Mouse (Mus musculus) limb, embryonic 10.5 days (tissue): ENCODE data around the gene Kcnk15. TPM values are rescaled to one million over a fixed set of nuclear protein-coding genes. Genes with fewer than 3 reads are reported as not detected.

ENCODE experiments used
- DNase-seq: peaks from one replicate; pipeline ENCODE4 v3.0.0-alpha.2; 2017; ENCODE audit warnings: low spot score
- H3K27ac ChIP-seq: fragments of 300-500 bp; sonication (generic); 2 replicates; pipeline ENCODE4 v1.5.1; 2016; ENCODE audit warnings: mild to moderate bottlenecking
- H3K27me3 ChIP-seq: fragments of 300-500 bp; sonication (generic); 2 replicates; pipeline ENCODE4 v1.6.1; 2016; ENCODE audit warnings: low read depth, mild to moderate bottlenecking; ENCODE audit not compliant: poor library complexity, severe bottlenecking
- H3K36me3 ChIP-seq: fragments of 300-500 bp; sonication (generic); 2 replicates; pipeline ENCODE4 v1.6.1; 2016; ENCODE audit warnings: mild to moderate bottlenecking, moderate library complexity
- H3K4me1 ChIP-seq: fragments of 300-500 bp; sonication (generic); 2 replicates; pipeline ENCODE4 v1.6.1; 2016
- H3K4me3 ChIP-seq: fragments of 300-500 bp; sonication (generic); 2 replicates; pipeline ENCODE4 v1.5.1; 2016; ENCODE audit warnings: mild to moderate bottlenecking, moderate library complexity
- H3K9me3 ChIP-seq: fragments of 300-500 bp; sonication (generic); replicated peaks from 2 replicates; pipeline ENCODE4 v1.6.1; 2016; ENCODE audit warnings: mild to moderate bottlenecking
- WGBS: fragments of 180-500 bp; shearing (Covaris S2); methylation state at CpG from one replicate; pipeline ENCODE4 v1.1.7; 2016; 5-methylcytosine and 5-hydroxymethylcytosine counted together
- polyA plus RNA-seq: library from polyadenylated mRNA; unstranded; fragments of >200 nt; fragmentation: Nextera tagmentation; extraction: Ambion mirVana; gene quantifications from 2 replicates; pipeline ENCODE4 v1.2.1, GENCODE M21; 2016

Gene Kcnk15
- polyA plus RNA-seq, result not detected in 2 replicates

DNA sequence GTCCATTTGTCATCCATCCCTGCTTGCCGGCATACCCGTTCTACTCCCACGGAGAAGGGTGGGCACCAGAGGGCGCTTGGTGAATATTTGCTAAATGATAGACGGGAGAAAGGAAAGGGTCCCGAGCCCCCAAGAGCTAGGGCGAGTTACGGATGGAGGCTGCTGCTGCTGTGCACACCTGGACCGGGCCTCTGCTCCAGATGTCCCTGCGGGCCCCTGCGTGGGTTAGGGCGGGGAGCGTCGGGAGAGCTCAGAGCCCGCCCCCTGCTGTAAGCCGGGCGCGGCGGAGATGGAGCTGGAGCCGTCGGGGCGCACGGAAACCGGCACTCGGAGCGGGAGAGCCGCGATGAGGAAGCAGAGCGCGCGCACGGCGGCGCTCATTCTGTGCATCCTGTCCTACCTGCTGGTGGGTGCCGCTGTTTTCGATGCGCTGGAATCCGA lies at the start of gene Kcnk15:
Gene Kcnk15 (plus strand): TSS at position 191 of the 441 bp plus-strand sequence.
- Histone ChIP-seq H3K36me3 (no peaks in the 10 kb centered on the region), H3K4me3 (peak within 1 kb of the TSS; percentile 33), H3K27ac (no peak within 1 kb of the TSS), H3K4me1 (peaks cover 14% of the 10 kb centered on the region), H3K27me3 (peaks cover 93% of the 10 kb centered on the region), H3K9me3 (no peaks in the 10 kb centered on the region)
- 3% methylated on average over 38 of the region's 38 CpGs for WGBS
- peak; percentile 50 for DNase-seq

DNA sequence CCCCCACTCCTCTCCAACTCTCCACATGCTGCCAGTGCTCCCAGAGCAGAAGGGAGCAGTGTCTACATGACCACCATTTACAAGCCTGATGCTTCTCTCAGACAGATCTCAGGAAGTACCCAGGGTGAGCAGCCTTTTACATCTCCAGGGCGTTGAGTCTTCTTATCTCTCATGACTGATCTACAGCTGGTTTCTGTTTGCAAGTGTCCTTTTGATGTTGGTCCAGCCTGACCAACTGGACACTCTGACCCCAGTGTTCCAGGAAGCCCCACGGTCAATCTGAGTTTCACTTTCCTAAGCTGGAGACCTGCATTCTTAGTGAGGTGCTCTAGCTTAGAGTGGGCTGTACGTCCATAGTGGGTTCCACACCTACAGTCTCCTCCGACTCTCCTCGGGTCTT lies 49.6 kb upstream of the Kcnk15 start:
- no peak for DNase-seq
- Histone ChIP-seq H3K27ac (no peak overlapping the region), H3K9me3 (no peaks in the 10 kb centered on the region), H3K36me3 (no peaks in the 10 kb centered on the region), H3K4me3 (no peak overlapping the region), H3K4me1 (no peaks in the 10 kb centered on the region), H3K27me3 (no peaks in the 10 kb centered on the region)
- 58% methylated on average over 5 of the region's 5 CpGs for WGBS

DNA sequence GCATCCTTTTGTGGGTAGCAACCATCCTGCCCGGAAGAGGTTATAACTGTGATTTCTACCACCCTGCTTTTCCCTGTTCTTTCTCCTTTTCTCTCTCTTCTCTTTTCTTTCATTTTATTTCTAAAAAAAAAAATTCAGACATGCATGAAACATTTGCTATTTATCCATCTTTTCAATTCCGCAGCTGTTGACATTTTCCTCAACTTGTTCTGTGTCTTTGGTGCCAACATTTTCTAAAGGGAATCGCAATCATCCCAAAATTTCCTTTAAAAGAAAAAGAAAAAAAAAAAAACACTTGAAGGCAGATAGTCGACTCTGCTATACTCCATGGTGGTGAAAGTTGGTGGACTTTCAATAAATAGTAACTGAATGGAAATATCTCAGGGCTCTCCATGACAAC lies 44.3 kb upstream of the Kcnk15 start:
- DNase-seq, result no peak
- H3K9me3 ChIP-seq, result no peaks in the 10 kb centered on the region

DNA sequence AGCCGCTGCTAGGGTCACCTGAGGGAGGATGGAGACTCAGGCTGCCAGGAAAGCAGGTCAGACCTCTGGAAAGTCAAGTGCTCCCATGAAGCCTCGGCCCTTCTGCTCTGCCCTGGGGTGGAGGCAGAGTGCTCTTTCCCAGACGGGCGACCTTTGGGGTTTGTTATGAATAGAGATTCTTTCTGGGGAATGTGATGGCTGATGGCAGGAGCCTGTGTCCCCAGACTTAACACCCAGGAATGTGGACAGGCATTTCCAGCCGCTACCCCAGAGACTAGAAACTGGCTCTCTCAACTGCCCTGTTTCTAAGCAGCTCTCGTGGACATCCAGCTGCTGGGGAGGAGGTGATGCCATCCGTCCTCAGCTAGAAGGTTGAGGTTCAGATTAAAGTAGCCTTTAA lies 43.7 kb upstream of the Kcnk15 start:
- no peaks in the 10 kb centered on the region for H3K27me3 ChIP-seq
- no peak overlapping the region for H3K4me3 ChIP-seq
- H3K9me3 ChIP-seq, result no peaks in the 10 kb centered on the region
- no peak overlapping the region for H3K27ac ChIP-seq
- no peak for DNase-seq
- 75% methylated on average over 7 of the region's 7 CpGs for WGBS
- no peaks in the 10 kb centered on the region for H3K4me1 ChIP-seq
- no peaks in the 10 kb centered on the region for H3K36me3 ChIP-seq

More for the DNA sequence above, 44.3 kb upstream of the Kcnk15 start:
- no peaks in the 10 kb centered on the region for H3K4me1 ChIP-seq
- no peaks in the 10 kb centered on the region for H3K36me3 ChIP-seq
- WGBS, result 93% methylated on average over 4 of the region's 4 CpGs
- no peak overlapping the region for H3K27ac ChIP-seq
- no peaks in the 10 kb centered on the region for H3K27me3 ChIP-seq
- no peak overlapping the region for H3K4me3 ChIP-seq

DNA sequence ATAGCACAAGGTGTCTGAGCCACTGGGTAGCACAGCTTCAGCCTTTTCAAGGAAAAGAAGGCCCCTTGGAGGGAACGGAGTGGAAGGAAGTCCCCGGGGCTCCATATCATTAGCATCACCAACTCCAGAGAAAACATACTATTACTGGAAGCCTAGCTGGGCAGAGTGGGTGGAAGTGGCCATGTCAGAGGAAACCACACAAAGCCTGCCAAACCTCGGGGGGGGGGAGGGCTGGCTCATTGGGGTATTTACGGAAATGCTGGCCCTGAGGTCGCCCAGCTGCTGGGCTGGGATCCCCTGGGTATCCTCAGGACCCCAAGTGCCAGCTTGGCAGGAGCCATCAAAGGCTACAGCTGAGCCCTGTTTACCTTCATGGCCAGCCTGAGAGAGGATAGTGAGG lies 40.4 kb upstream of the Kcnk15 start:
- Histone ChIP-seq H3K36me3 (no peaks in the 10 kb centered on the region), H3K4me3 (no peak overlapping the region), H3K4me1 (peaks cover 9% of the 10 kb centered on the region), H3K27ac (no peak overlapping the region), H3K9me3 (no peaks in the 10 kb centered on the region), H3K27me3 (no peaks in the 10 kb centered on the region)
- 81% methylated on average over 5 of the region's 5 CpGs for WGBS
- no peak for DNase-seq

DNA sequence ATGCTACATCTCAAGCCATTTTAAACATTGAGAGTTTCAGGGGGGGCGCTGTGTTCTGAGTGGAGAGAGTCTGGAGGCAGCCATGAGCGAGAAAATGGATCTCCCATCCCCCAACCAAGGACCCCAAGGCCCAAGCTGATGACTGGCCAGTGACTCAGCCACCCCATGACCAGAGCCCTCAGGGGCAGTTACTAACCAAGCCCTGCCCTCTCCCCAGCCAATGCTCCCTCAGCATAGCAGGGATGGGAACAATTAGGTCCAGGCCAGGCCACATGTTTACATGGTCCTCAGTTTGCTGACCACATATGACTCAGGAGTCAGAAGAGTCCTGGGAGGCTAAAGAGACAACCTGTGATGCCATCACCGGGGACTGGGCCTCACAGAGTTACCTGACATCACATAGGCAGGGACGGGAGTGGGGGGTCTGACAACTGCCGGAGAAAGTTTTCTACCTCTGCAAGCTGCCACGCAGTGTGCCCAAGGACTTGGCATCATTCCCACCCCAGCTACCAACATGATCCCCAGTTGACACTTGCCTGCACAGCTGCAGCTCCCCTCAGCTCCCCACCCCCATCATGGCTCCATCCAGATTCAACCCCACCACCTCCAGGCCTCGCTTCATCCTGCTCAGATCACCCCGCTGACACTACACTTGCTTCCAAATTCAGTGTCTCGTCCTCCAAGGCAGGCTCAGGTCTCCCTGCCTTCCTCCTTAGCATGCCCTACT lies 38.5 kb upstream of the Kcnk15 start:
- no peak for DNase-seq
- peaks cover 9% of the 10 kb centered on the region for H3K4me1 ChIP-seq
- no peak overlapping the region for H3K4me3 ChIP-seq
- H3K27me3 ChIP-seq, result no peaks in the 10 kb centered on the region
- H3K36me3 ChIP-seq, result no peaks in the 10 kb centered on the region
- H3K27ac ChIP-seq, result no peak overlapping the region
- 92% methylated on average over 9 of the region's 9 CpGs for WGBS
- no peaks in the 10 kb centered on the region for H3K9me3 ChIP-seq

DNA sequence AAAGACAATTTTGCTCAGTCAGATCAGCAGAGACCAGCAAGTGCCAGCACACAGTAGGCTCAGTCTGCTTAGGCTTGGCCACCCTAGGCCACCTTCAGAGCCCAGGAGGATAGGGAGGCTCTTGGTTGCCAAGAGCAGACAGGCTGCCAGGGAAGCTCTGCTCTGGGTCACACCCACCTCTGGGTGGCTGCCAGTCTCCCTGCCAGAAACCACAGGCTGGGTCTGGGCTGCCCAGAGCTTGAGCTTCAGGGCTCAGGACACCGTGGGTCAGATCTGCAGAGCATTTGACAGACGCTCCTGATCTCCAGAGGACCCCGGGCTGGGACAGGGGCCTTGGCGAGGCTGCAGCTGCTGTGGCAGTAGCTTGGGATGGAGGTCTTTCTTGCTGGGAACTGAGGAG lies 32.8 kb upstream of the Kcnk15 start, which contains the start of gene Ccn5:
Gene Ccn5 (plus strand): TSS at position 255 of the 400 bp plus-strand sequence.
- Histone ChIP-seq H3K4me3 (no peak within 1 kb of the TSS), H3K4me1 (peaks cover 19% of the 10 kb centered on the region), H3K27ac (no peak within 1 kb of the TSS), H3K36me3 (no peaks in the 10 kb centered on the region), H3K9me3 (no peaks in the 10 kb centered on the region), H3K27me3 (no peaks in the 10 kb centered on the region)
- WGBS, result 74% methylated on average over 4 of the region's 4 CpGs
- no peak for DNase-seq

DNA sequence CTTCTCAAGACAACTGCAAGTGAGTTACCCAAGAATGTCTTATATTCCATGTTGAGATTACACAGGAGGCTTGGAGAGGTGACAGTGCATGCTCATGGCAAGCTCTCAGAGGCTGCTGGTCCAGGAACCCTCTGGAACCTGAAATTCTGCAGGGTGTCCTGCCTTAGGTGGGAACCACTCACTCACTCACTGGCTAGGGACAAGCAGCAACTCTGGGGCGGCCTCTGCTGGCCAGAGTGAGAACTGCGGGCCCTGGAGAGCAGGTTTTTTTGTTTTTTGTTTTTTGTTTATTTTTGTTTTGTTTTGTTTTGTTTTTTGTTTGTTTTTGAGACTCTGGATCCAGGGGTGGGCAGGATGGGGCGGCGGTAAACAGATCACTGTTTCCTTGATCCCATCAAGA lies 30.2 kb upstream of the Kcnk15 start:
- Histone ChIP-seq H3K36me3 (no peaks in the 10 kb centered on the region), H3K27ac (peak overlapping the region; percentile 56), H3K4me3 (peak overlapping the region; percentile 29; the same call in 1 of the 2 replicates), H3K4me1 (peaks cover 11% of the 10 kb centered on the region), H3K9me3 (no peaks in the 10 kb centered on the region), H3K27me3 (no peaks in the 10 kb centered on the region)
- peak; percentile 82 for DNase-seq
- 10% methylated on average over 4 of the region's 4 CpGs for WGBS

DNA sequence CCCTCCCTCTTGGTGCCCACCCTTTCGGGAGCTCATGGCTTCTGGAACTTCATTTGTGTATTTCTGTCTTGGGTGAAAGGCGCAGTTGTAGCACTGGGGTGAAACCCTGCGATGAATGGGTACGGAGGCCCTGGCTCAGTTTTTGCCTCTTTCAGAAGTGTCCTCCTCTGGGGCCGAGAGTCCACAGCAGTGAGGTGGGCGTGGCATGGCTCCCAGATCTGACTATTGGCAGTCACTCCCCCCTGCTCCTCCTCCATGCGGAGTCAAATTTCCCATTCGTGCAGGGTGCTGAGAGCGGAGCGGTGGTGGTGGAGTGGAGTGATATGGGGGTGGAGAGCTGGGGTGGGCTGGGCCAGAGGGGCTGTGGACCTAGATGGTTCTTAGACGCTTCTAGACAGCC lies 29.7 kb upstream of the Kcnk15 start:
- peak; percentile 68 for DNase-seq
- peaks cover 11% of the 10 kb centered on the region for H3K4me1 ChIP-seq
- H3K36me3 ChIP-seq, result no peaks in the 10 kb centered on the region
- H3K4me3 ChIP-seq, result peak overlapping the region; percentile 29; the same call in 1 of the 2 replicates
- WGBS, result 17% methylated on average over 11 of the region's 11 CpGs
- H3K27me3 ChIP-seq, result no peaks in the 10 kb centered on the region
- no peaks in the 10 kb centered on the region for H3K9me3 ChIP-seq
- peak overlapping the region; percentile 56 for H3K27ac ChIP-seq

DNA sequence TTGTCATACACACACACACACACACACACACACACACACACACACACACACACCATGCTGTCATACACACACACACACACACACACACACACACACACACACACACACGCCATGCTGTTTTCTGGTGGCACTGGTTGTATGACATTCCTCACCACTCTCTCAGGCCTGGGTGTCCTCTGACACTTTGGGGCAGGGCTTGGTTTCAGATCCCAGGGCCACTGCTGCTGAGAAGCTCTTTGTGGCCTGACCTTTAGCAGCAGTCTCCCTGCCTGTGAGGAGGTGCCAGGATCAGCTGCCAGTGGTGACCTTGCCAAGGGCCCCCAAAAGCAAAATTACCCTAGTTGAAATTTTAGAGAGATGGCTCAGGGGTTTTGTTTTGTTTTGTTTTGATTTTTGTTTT lies 27.6 kb upstream of the Kcnk15 start:
- no peaks in the 10 kb centered on the region for H3K36me3 ChIP-seq
- H3K4me3 ChIP-seq, result no peak overlapping the region
- peaks cover 11% of the 10 kb centered on the region for H3K4me1 ChIP-seq
- WGBS, result 79% methylated on average over 1 of the region's 1 CpGs
- H3K27me3 ChIP-seq, result no peaks in the 10 kb centered on the region
- no peaks in the 10 kb centered on the region for H3K9me3 ChIP-seq
- H3K27ac ChIP-seq, result no peak overlapping the region
- DNase-seq, result no peak

DNA sequence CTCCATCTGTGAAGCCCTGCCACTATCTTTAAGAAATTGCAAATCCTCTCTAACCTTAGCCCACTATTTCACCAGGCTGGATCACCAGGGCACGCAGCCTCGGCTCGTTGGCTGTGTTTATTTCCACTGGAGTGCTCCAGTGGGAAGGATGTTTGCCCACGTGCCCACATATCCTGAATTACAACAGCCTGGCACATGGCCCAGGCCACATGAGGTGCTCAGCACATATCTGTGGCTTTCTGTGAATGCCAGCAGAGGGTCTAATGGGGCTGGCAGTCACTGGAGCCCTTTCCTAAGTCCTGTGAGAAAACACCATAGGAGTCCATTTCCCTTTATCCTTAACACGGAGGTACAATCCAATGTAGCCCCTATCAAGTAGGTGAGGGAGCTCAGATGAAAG lies 27.0 kb upstream of the Kcnk15 start:
- H3K4me1 ChIP-seq, result peaks cover 11% of the 10 kb centered on the region
- H3K9me3 ChIP-seq, result no peaks in the 10 kb centered on the region
- no peak for DNase-seq
- H3K36me3 ChIP-seq, result no peaks in the 10 kb centered on the region
- no peak overlapping the region for H3K27ac ChIP-seq
- no peaks in the 10 kb centered on the region for H3K27me3 ChIP-seq
- 88% methylated on average over 5 of the region's 5 CpGs for WGBS
- H3K4me3 ChIP-seq, result no peak overlapping the region

DNA sequence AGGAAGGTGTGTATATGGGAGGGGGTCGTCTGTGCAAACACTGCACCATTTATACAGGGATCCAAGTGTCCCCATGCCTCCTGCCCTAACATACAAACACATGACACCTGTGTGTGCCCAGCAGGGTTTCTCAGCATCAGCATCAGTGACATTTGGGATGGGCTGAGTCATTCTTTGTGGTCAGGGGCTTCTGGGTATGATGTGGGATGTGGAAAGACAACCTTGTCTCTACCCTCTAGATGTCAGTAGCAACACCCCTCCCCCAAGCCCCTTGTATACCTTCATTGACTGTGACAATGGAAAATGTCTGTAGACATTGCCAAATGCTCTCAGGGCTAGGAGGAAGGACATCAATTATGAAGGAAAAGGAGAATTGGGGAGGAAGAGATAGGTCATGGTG lies 22.3 kb upstream of the Kcnk15 start:
- 73% methylated on average over 1 of the region's 1 CpGs for WGBS

DNA sequence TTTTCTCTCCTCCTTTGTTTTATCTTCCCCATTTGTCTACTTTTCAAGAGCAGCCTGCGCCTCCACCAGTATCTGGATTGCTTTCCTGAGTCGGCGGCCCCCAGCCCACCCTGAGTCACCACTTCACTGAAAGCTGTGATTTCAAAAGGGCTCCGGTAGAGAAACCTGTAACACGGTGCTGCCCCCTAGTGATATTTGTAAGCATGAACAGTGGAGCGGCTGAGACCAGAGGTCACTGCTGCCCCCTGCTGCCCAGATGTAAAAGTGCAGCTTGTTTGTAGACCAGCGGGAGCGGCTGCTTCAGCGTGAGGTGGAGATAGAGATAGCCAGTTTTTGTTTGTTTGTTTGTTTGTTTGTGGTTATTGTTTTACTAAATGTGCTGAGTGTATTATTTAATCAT lies 15.4 kb upstream of the Kcnk15 start:
- Histone ChIP-seq H3K27ac (no peak overlapping the region), H3K9me3 (no peaks in the 10 kb centered on the region), H3K4me3 (no peak overlapping the region), H3K36me3 (no peaks in the 10 kb centered on the region), H3K27me3 (0 out of 2 replicates have a peak, but pooled peaks cover 6% of the 10 kb centered on the region), H3K4me1 (no peaks in the 10 kb centered on the region)
- 30% methylated on average over 9 of the region's 9 CpGs for WGBS
- peak; percentile 81 for DNase-seq

More for the DNA sequence above, 22.3 kb upstream of the Kcnk15 start:
- Histone ChIP-seq H3K27ac (no peak overlapping the region), H3K4me3 (no peak overlapping the region), H3K4me1 (no peaks in the 10 kb centered on the region), H3K27me3 (no peaks in the 10 kb centered on the region), H3K9me3 (no peaks in the 10 kb centered on the region), H3K36me3 (no peaks in the 10 kb centered on the region)
- DNase-seq, result no peak
